14 mouse cellular contexts compared by ENCODE assay signal in the genomic region with DNA sequence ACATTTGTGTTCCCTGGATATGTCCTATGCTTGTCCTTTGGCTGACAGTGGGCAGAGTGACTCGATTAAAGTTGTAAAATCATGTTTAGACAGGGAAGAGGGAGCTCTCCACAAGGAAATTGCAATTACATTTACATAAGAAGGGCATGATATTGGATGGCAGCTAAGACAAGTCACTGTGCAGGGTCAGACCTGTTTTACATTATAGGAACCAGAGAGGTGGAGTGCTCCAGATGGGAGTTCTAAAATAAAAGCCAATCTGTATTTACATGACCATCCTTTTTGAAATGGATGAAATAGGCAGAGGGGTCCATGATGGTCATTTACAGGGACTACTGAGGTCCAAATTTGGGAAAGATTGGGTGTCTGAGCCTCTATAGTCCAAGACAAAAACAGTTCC.
DNase-seq lines count a peak whose midpoint lies in the region; ATAC-seq lines count a peak whose summit lies in the region.
"Had no signal": no experiment of that assay in that cellular context is flagged by ENCODE, and none has a peak within 500 bp of the region (broad histone marks: within the 10 kb centered on the region; RNA-seq: fewer than 3 reads in every experiment).

No protein-coding gene starts in this region.

- no peak overlapping the region for H3K4me2 ChIP-seq in forebrain, embryonic 11.5 days (ENCODE audit: low read depth, low read length, severe bottlenecking)
- no peak overlapping the region for H3K4me2 ChIP-seq in neural tube, embryonic 11.5 days (ENCODE audit: low read depth)
- no peak overlapping the region for H3K4me2 ChIP-seq in midbrain, embryonic 15.5 days
- H3K4me2 ChIP-seq: liver, embryonic 15.5 days had no signal

- peak overlapping the region; percentile 66 for H3K27ac ChIP-seq in forebrain, embryonic 10.5 days
- no peak overlapping the region for H3K27ac ChIP-seq in forebrain, embryonic 11.5 days (ENCODE audit: low read depth, low read length)
- 0 out of 2 replicates have a peak overlapping the region, but pooled peaks have one; percentile 54 for H3K27ac ChIP-seq in neural tube, embryonic 11.5 days (ENCODE audit: low read depth, low read length)
- no peak overlapping the region for H3K27ac ChIP-seq in midbrain, embryonic 15.5 days
- H3K27ac ChIP-seq: forebrain, embryonic 15.5 days; heart, embryonic 10.5 days; liver, embryonic 15.5 days had no signal

- H3K9ac ChIP-seq in forebrain, embryonic 11.5 days (ENCODE audit: low read length), result no peak overlapping the region
- no peak overlapping the region for H3K9ac ChIP-seq in neural tube, embryonic 11.5 days (ENCODE audit: low read length)
- no peak overlapping the region for H3K9ac ChIP-seq in midbrain, embryonic 15.5 days
- H3K9ac ChIP-seq: forebrain, embryonic 15.5 days; liver, embryonic 15.5 days had no signal

- H3K9me3 ChIP-seq in forebrain, embryonic 10.5 days, result no peaks in the 10 kb centered on the region
- no peaks in the 10 kb centered on the region for H3K9me3 ChIP-seq in forebrain, embryonic 11.5 days (ENCODE audit: control insufficient read depth, low read length)
- no peaks in the 10 kb centered on the region for H3K9me3 ChIP-seq in neural tube, embryonic 11.5 days (ENCODE audit: control insufficient read depth, low read length)
- no peaks in the 10 kb centered on the region for H3K9me3 ChIP-seq in midbrain, embryonic 15.5 days
- H3K9me3 ChIP-seq: forebrain, embryonic 15.5 days; heart, embryonic 10.5 days; liver, embryonic 15.5 days had no signal

- no peak for ATAC-seq in forebrain, embryonic 11.5 days (replicated peaks; ENCODE audit: low FRiP score)
- ATAC-seq in neural tube, embryonic 11.5 days (ENCODE audit: insufficient read depth, low FRiP score, low TSS enrichment), result no peak
- ATAC-seq in midbrain, embryonic 15.5 days (replicated peaks), result peak; percentile 46; the same call in 1 of the 2 replicates
- ATAC-seq: lung, postnatal 0 days had no signal

- WGBS in forebrain, embryonic 10.5 days, result 70% methylated on average over 1 of the region's 1 CpGs
- 76% methylated on average over 1 of the region's 1 CpGs for WGBS in forebrain, embryonic 11.5 days
- 50% methylated on average over 1 of the region's 1 CpGs for WGBS in neural tube, embryonic 11.5 days
- 58% methylated on average over 1 of the region's 1 CpGs for WGBS in midbrain, embryonic 15.5 days

- peaks cover 16% of the 10 kb centered on the region for H3K4me1 ChIP-seq in forebrain, embryonic 10.5 days
- H3K4me1 ChIP-seq in forebrain, embryonic 11.5 days (replicated peaks; ENCODE audit: control insufficient read depth, insufficient read depth, low read length), result no peaks in the 10 kb centered on the region
- 0 out of 2 replicates have a peak, but pooled peaks cover 5% of the 10 kb centered on the region for H3K4me1 ChIP-seq in neural tube, embryonic 11.5 days (ENCODE audit: control insufficient read depth, insufficient read depth, low read length)
- H3K4me1 ChIP-seq in midbrain, embryonic 15.5 days, result peaks cover 12% of the 10 kb centered on the region; the same call in 1 of the 2 replicates
- H3K4me1 ChIP-seq: heart, embryonic 10.5 days; liver, embryonic 15.5 days had no signal

- H3K36me3 ChIP-seq in forebrain, embryonic 10.5 days (replicated peaks), result no peaks in the 10 kb centered on the region
- H3K36me3 ChIP-seq in forebrain, embryonic 11.5 days (ENCODE audit: control insufficient read depth, insufficient read depth, low read length), result no peaks in the 10 kb centered on the region
- no peaks in the 10 kb centered on the region for H3K36me3 ChIP-seq in neural tube, embryonic 11.5 days (ENCODE audit: control insufficient read depth, insufficient read depth, low read length)
- no peaks in the 10 kb centered on the region for H3K36me3 ChIP-seq in midbrain, embryonic 15.5 days (replicated peaks)
- H3K36me3 ChIP-seq: forebrain, embryonic 15.5 days; heart, embryonic 10.5 days; liver, embryonic 15.5 days had no signal

- DNase-seq in forebrain, embryonic 10.5 days (ENCODE audit: extremely low spot score, low spot score), result no peak
- no peak for DNase-seq in forebrain, embryonic 11.5 days (ENCODE audit: low spot score)
- DNase-seq in neural tube, embryonic 11.5 days (ENCODE audit: low spot score), result peak; percentile 9
- no peak for DNase-seq in neural tube, embryonic 10.5 days (ENCODE audit: extremely low spot score, low spot score)
- no peak for DNase-seq in adrenal gland, adult 18-20 months (ENCODE audit: low spot score in 2 of 2)
- no peak for DNase-seq in adrenal gland, postnatal 25 days
- DNase-seq: cerebellum, postnatal 25 days; thymus, postnatal 25 days had no signal

- no peak overlapping the region for H3K4me3 ChIP-seq in forebrain, embryonic 10.5 days
- H3K4me3 ChIP-seq in forebrain, embryonic 11.5 days (ENCODE audit: low read depth, low read length), result no peak overlapping the region
- H3K4me3 ChIP-seq in neural tube, embryonic 11.5 days (ENCODE audit: low read depth, low read length), result no peak overlapping the region
- H3K4me3 ChIP-seq in midbrain, embryonic 15.5 days, result no peak overlapping the region
- H3K4me3 ChIP-seq: heart, embryonic 10.5 days; liver, embryonic 15.5 days had no signal

- H3K27me3 ChIP-seq in forebrain, embryonic 10.5 days (ENCODE audit: poor library complexity, severe bottlenecking), result no peaks in the 10 kb centered on the region
- no peaks in the 10 kb centered on the region for H3K27me3 ChIP-seq in forebrain, embryonic 11.5 days (ENCODE audit: control insufficient read depth, insufficient read depth, low read length)
- H3K27me3 ChIP-seq in neural tube, embryonic 11.5 days (ENCODE audit: control insufficient read depth, insufficient read depth, low read length), result no peaks in the 10 kb centered on the region
- H3K27me3 ChIP-seq in midbrain, embryonic 15.5 days (replicated peaks), result no peaks in the 10 kb centered on the region
- H3K27me3 ChIP-seq: CH12.LX; forebrain, embryonic 15.5 days; liver, embryonic 15.5 days had no signal

Comparison
In these comparisons a context has a peak if more than half of its experiments do, and no peak if none do; other contexts are left out.
1. H3K27ac ChIP-seq: peak in forebrain, embryonic 10.5 days (single experiment) and neural tube, embryonic 11.5 days (single experiment); none in forebrain, embryonic 11.5 days (single experiment) and midbrain, embryonic 15.5 days (single experiment).